Mouse (Mus musculus): ENCODE results near the gene Poll. TPM values are rescaled to one million over a fixed set of nuclear protein-coding genes. Genes with fewer than 3 reads are reported as not detected.

Poll gene
- total and polyA plus RNA-seq, 2 experiments from 2014 or later = 11.1 to 17.3 TPM

- no peak for DNase-seq (ENCODE audit: low spot score)
These were observed 36.1 kb upstream of the Poll start for GRCm38 (mm10) chr19:45596434-45596833.

GRCm38 (mm10) chr19:45596019-45596418 is 35.7 kb upstream of the Poll start:
- H3K9me3 ChIP-seq (ENCODE audit: low read length) = no peaks in the 10 kb centered on the region
- H3K27me3 ChIP-seq (ENCODE audit: insufficient read depth, low read length) = no peaks in the 10 kb centered on the region
- H3K4me2 ChIP-seq (ENCODE audit: low read depth, low read length) = no peak overlapping the region
- ATAC-seq (peak; percentile 84), DNase-seq (ENCODE audit: low spot score) (peak; percentile 75)
- no peak for TF ChIP-seq CTCF (IDR thresholded peaks at IDR 0.05; ENCODE audit: low read depth)
- no peak overlapping the region for H3K27ac ChIP-seq
- H3K4me3 ChIP-seq (ENCODE audit: low read length) = no peak overlapping the region
- peaks cover 4% of the 10 kb centered on the region; the same call in 1 of the 2 replicates for H3K4me1 ChIP-seq (ENCODE audit: insufficient read depth, low read length)
- H3K36me3 ChIP-seq (ENCODE audit: insufficient read depth, low read length) = peaks cover 9% of the 10 kb centered on the region; the same call in 1 of the 2 replicates
- no peak overlapping the region for H3K9ac ChIP-seq (replicated peaks; ENCODE audit: low read length)
- WGBS = 18% methylated on average over 7 of the region's 7 CpGs

More at GRCm38 (mm10) chr19:45596434-45596833, 36.1 kb upstream of the Poll start:
- Histone ChIP-seq H3K27me3 (ENCODE audit: insufficient read depth, low read length) (no peaks in the 10 kb centered on the region), H3K4me1 (ENCODE audit: insufficient read depth, low read length) (peaks cover 4% of the 10 kb centered on the region; the same call in 1 of the 2 replicates), H3K9ac (replicated peaks; ENCODE audit: low read length) (no peak overlapping the region), H3K4me2 (ENCODE audit: low read depth, low read length) (no peak overlapping the region), H3K4me3 (ENCODE audit: low read length) (no peak overlapping the region), H3K9me3 (ENCODE audit: low read length) (no peaks in the 10 kb centered on the region), H3K27ac (no peak overlapping the region), H3K36me3 (ENCODE audit: insufficient read depth, low read length) (peaks cover 6% of the 10 kb centered on the region; the same call in 1 of the 2 replicates)
- TF ChIP-seq CTCF (IDR thresholded peaks at IDR 0.05; ENCODE audit: low read depth) = no peak
- WGBS = 63% methylated on average over 6 of the region's 6 CpGs
- 0 out of 2 replicates have a peak, but pooled peaks have one; percentile 41 for ATAC-seq

- no peak for TF ChIP-seq CTCF (IDR thresholded peaks at IDR 0.05; ENCODE audit: low read depth)
- peak; percentile 6 for DNase-seq (ENCODE audit: low spot score)
- H3K27ac ChIP-seq = no peak overlapping the region
- no peak overlapping the region for H3K4me2 ChIP-seq (ENCODE audit: low read depth, low read length)
- H3K9me3 ChIP-seq (ENCODE audit: low read length) = no peaks in the 10 kb centered on the region
- no peaks in the 10 kb centered on the region for H3K27me3 ChIP-seq (ENCODE audit: insufficient read depth, low read length)
- ATAC-seq = no peak
- H3K36me3 ChIP-seq (ENCODE audit: insufficient read depth, low read length) = peaks cover 11% of the 10 kb centered on the region; the same call in 1 of the 2 replicates
- H3K4me1 ChIP-seq (ENCODE audit: insufficient read depth, low read length) = peaks cover 4% of the 10 kb centered on the region; the same call in 1 of the 2 replicates
- WGBS = 86% methylated on average over 6 of the region's 6 CpGs
- no peak overlapping the region for H3K9ac ChIP-seq (replicated peaks; ENCODE audit: low read length)
- no peak overlapping the region for H3K4me3 ChIP-seq (ENCODE audit: low read length)
These were observed 35.1 kb upstream of the Poll start for GRCm38 (mm10) chr19:45595481-45595880.

GRCm38 (mm10) chr19:45594079-45594478 is 33.7 kb upstream of the Poll start:
- H3K27ac ChIP-seq = no peak overlapping the region
- H3K4me1 ChIP-seq (ENCODE audit: insufficient read depth, low read length) = peaks cover 4% of the 10 kb centered on the region; the same call in 1 of the 2 replicates
- no peak overlapping the region for H3K4me2 ChIP-seq (ENCODE audit: low read depth, low read length)
- H3K27me3 ChIP-seq (ENCODE audit: insufficient read depth, low read length) = no peaks in the 10 kb centered on the region
- no peak for TF ChIP-seq CTCF (IDR thresholded peaks at IDR 0.05; ENCODE audit: low read depth)
- DNase-seq (ENCODE audit: low spot score) (no peak), ATAC-seq (no peak)
- H3K36me3 ChIP-seq (ENCODE audit: insufficient read depth, low read length) = peaks cover 5% of the 10 kb centered on the region; the same call in 1 of the 2 replicates
- H3K9me3 ChIP-seq (ENCODE audit: low read length) = no peaks in the 10 kb centered on the region
- H3K9ac ChIP-seq (replicated peaks; ENCODE audit: low read length) = no peak overlapping the region
- H3K4me3 ChIP-seq (ENCODE audit: low read length) = no peak overlapping the region
- WGBS = 94% methylated on average over 7 of the region's 7 CpGs

GRCm38 (mm10) chr19:45592916-45593315 is 32.6 kb upstream of the Poll start:
- Histone ChIP-seq H3K36me3 (ENCODE audit: insufficient read depth, low read length) (peaks cover 5% of the 10 kb centered on the region; the same call in 1 of the 2 replicates), H3K4me1 (ENCODE audit: insufficient read depth, low read length) (peaks cover 4% of the 10 kb centered on the region; the same call in 1 of the 2 replicates), H3K9ac (replicated peaks; ENCODE audit: low read length) (no peak overlapping the region), H3K4me3 (ENCODE audit: low read length) (no peak overlapping the region), H3K27me3 (ENCODE audit: insufficient read depth, low read length) (no peaks in the 10 kb centered on the region), H3K4me2 (ENCODE audit: low read depth, low read length) (no peak overlapping the region), H3K27ac (no peak overlapping the region), H3K9me3 (ENCODE audit: low read length) (no peaks in the 10 kb centered on the region)
- DNase-seq (ENCODE audit: low spot score) (no peak), ATAC-seq (no peak; the same call in 1 of the 2 replicates)
- no peak for TF ChIP-seq CTCF (IDR thresholded peaks at IDR 0.05; ENCODE audit: low read depth)
- 66% methylated on average over 9 of the region's 9 CpGs for WGBS

GRCm38 (mm10) chr19:45591704-45592103 is 31.4 kb upstream of the Poll start:
- Histone ChIP-seq H3K4me2 (ENCODE audit: low read depth, low read length) (no peak overlapping the region), H3K27ac (no peak overlapping the region), H3K4me3 (ENCODE audit: low read length) (no peak overlapping the region), H3K27me3 (ENCODE audit: insufficient read depth, low read length) (no peaks in the 10 kb centered on the region), H3K9ac (replicated peaks; ENCODE audit: low read length) (no peak overlapping the region), H3K9me3 (ENCODE audit: low read length) (no peaks in the 10 kb centered on the region), H3K36me3 (ENCODE audit: insufficient read depth, low read length) (peaks cover 5% of the 10 kb centered on the region; the same call in 1 of the 2 replicates), H3K4me1 (ENCODE audit: insufficient read depth, low read length) (peaks cover 4% of the 10 kb centered on the region; the same call in 1 of the 2 replicates)
- ATAC-seq = no peak
- WGBS = 71% methylated on average over 7 of the region's 7 CpGs
- TF ChIP-seq CTCF (IDR thresholded peaks at IDR 0.05; ENCODE audit: low read depth) = no peak
- DNase-seq (ENCODE audit: low spot score) = peak; percentile 52

- Histone ChIP-seq H3K4me3 (ENCODE audit: low read length) (no peak overlapping the region), H3K27ac (no peak overlapping the region), H3K27me3 (ENCODE audit: insufficient read depth, low read length) (no peaks in the 10 kb centered on the region), H3K9me3 (ENCODE audit: low read length) (no peaks in the 10 kb centered on the region), H3K36me3 (ENCODE audit: insufficient read depth, low read length) (peaks cover 5% of the 10 kb centered on the region; the same call in 1 of the 2 replicates), H3K4me2 (ENCODE audit: low read depth, low read length) (no peak overlapping the region), H3K9ac (replicated peaks; ENCODE audit: low read length) (no peak overlapping the region), H3K4me1 (ENCODE audit: insufficient read depth, low read length) (no peaks in the 10 kb centered on the region)
- WGBS = 85% methylated on average over 6 of the region's 6 CpGs
- TF ChIP-seq CTCF (IDR thresholded peaks at IDR 0.05; ENCODE audit: low read depth) = no peak
- ATAC-seq (no peak), DNase-seq (ENCODE audit: low spot score) (no peak)
These were observed 29.4 kb upstream of the Poll start for GRCm38 (mm10) chr19:45589761-45590160.
